In the genomic region with DNA sequence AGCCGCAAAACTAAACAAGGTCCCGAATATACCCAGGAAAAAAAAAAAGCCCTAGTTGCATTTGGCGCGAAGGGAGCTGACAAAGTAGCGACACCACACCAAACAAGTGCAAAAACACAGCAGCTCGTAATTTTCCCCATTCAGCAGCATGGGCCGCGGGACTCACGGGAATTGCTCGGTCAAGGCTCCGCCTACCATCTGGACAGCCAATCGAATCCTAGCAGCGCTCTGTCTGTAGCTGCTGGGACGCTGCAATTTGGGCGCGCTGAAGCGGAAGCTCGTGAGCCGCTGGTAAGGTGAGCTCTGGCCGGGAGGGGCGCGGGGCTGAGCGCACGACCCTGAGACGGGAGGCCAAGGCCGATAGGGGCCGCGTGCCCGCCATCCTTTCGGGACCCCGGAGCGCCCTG, we compare ENCODE assay signal across 8 mouse cellular contexts. TPM values are rescaled to one million over a fixed set of nuclear protein-coding genes. Genes with fewer than 3 reads are reported as not detected.
DNase-seq lines count a peak whose midpoint lies in the region; ATAC-seq and TF ChIP-seq lines count a peak whose summit lies in the region.

A gene (plus strand): TSS at position 231 of the 407 bp plus-strand sequence.

- WGBS in forebrain, embryonic 10.5 days: under 1% methylated on average over 32 of the region's 32 CpGs
- WGBS in heart, embryonic 15.5 days: under 1% methylated on average over 32 of the region's 32 CpGs
- WGBS in liver, embryonic 14.5 days (ENCODE audit: insufficient replicate concordance): 0% methylated on average over 32 of the region's 32 CpGs
- under 1% methylated on average over 32 of the region's 32 CpGs for WGBS in neural tube, embryonic 11.5 days
- under 1% methylated on average over 32 of the region's 32 CpGs for WGBS in stomach, postnatal 0 days

- peak; percentile 41 for TF ChIP-seq CTCF in liver, embryonic 14.5 days (IDR thresholded peaks at IDR 0.05; ENCODE audit: low read depth)
- TF ChIP-seq CTCF in stomach, postnatal 0 days (IDR thresholded peaks at IDR 0.05; ENCODE audit: low read depth): peak; percentile 32

- no peaks in the 10 kb centered on the region for H3K27me3 ChIP-seq in forebrain, embryonic 10.5 days (ENCODE audit: poor library complexity, severe bottlenecking)
- no peaks in the 10 kb centered on the region for H3K27me3 ChIP-seq in heart, embryonic 15.5 days
- H3K27me3 ChIP-seq in liver, embryonic 14.5 days (ENCODE audit: control insufficient read depth, insufficient read depth, low read length): no peaks in the 10 kb centered on the region
- no peaks in the 10 kb centered on the region for H3K27me3 ChIP-seq in neural tube, embryonic 11.5 days (ENCODE audit: control insufficient read depth, insufficient read depth, low read length)
- H3K27me3 ChIP-seq in stomach, postnatal 0 days (ENCODE audit: control insufficient read depth, insufficient read depth, low read length): no peaks in the 10 kb centered on the region

- H3K4me1 ChIP-seq in forebrain, embryonic 10.5 days: peaks cover 14% of the 10 kb centered on the region
- H3K4me1 ChIP-seq in heart, embryonic 15.5 days (replicated peaks): peaks cover 13% of the 10 kb centered on the region
- peaks cover 0 to 6% of the 10 kb centered on the region in 2 experiments; a peak in 2 of 4 replicates for H3K4me1 ChIP-seq in liver, embryonic 14.5 days (replicated peaks; ENCODE audit: control insufficient read depth in 2 of 2, insufficient read depth in 2 of 2, low read length in 1 of 2)
- peaks cover 4% of the 10 kb centered on the region; the same call in 1 of the 2 replicates for H3K4me1 ChIP-seq in neural tube, embryonic 11.5 days (ENCODE audit: control insufficient read depth, insufficient read depth, low read length)
- no peaks in the 10 kb centered on the region for H3K4me1 ChIP-seq in stomach, postnatal 0 days (replicated peaks; ENCODE audit: control insufficient read depth, insufficient read depth)

- peak; percentile 99 for ATAC-seq in heart, embryonic 15.5 days (replicated peaks; ENCODE audit: insufficient number of reproducible peaks, insufficient read depth, low FRiP score, low read depth)
- peak; percentile 99 for ATAC-seq in liver, embryonic 14.5 days (ENCODE audit: insufficient read depth)
- ATAC-seq in neural tube, embryonic 11.5 days (ENCODE audit: insufficient read depth, low FRiP score, low TSS enrichment): peak; percentile 100
- peak; percentile 98 for ATAC-seq in stomach, postnatal 0 days (ENCODE audit: low FRiP score, low TSS enrichment)

- H3K4me3 ChIP-seq in forebrain, embryonic 10.5 days: peak within 1 kb of the TSS; percentile 65
- H3K4me3 ChIP-seq in heart, embryonic 15.5 days: peak within 1 kb of the TSS; percentile 91
- peak within 1 kb of the TSS; percentile 70 to 86 for H3K4me3 ChIP-seq in liver, embryonic 14.5 days (ENCODE audit: insufficient read depth in 1 of 2, low read depth in 2 of 2, low read length in 2 of 2)
- peak within 1 kb of the TSS; percentile 64 for H3K4me3 ChIP-seq in neural tube, embryonic 11.5 days (ENCODE audit: low read depth, low read length)
- peak within 1 kb of the TSS; percentile 66 for H3K4me3 ChIP-seq in stomach, postnatal 0 days (ENCODE audit: low read depth, low read length)

- TF ChIP-seq EP300 in liver, embryonic 14.5 days (IDR thresholded peaks at IDR 0.05; ENCODE audit: low read depth): no peak
- TF ChIP-seq EP300 in stomach, postnatal 0 days (optimal IDR thresholded peaks at IDR 0.05): no peak

- H3K27ac ChIP-seq in forebrain, embryonic 10.5 days: peak within 1 kb of the TSS; percentile 90
- H3K27ac ChIP-seq in heart, embryonic 15.5 days: peak within 1 kb of the TSS; percentile 82
- peak within 1 kb of the TSS; percentile 45 for H3K27ac ChIP-seq in liver, embryonic 14.5 days
- H3K27ac ChIP-seq in neural tube, embryonic 11.5 days (ENCODE audit: low read depth, low read length): no peak within 1 kb of the TSS
- H3K27ac ChIP-seq in stomach, postnatal 0 days (replicated peaks): peak within 1 kb of the TSS; percentile 53; the same call in 1 of the 2 replicates

- peaks cover 13% of the 10 kb centered on the region for H3K36me3 ChIP-seq in forebrain, embryonic 10.5 days (replicated peaks)
- H3K36me3 ChIP-seq in heart, embryonic 15.5 days: peaks cover 14% of the 10 kb centered on the region
- H3K36me3 ChIP-seq in liver, embryonic 14.5 days (replicated peaks; ENCODE audit: control insufficient read depth, insufficient read depth, low read depth): no peaks in the 10 kb centered on the region; the same call in none of the 2 replicates
- H3K36me3 ChIP-seq in neural tube, embryonic 11.5 days (ENCODE audit: control insufficient read depth, insufficient read depth, low read length): no peaks in the 10 kb centered on the region
- peaks cover 6% of the 10 kb centered on the region; the same call in 1 of the 2 replicates for H3K36me3 ChIP-seq in stomach, postnatal 0 days (ENCODE audit: control insufficient read depth, insufficient read depth, low read length)

- H3K4me2 ChIP-seq in heart, embryonic 15.5 days: peak within 1 kb of the TSS; percentile 74
- H3K4me2 ChIP-seq in liver, embryonic 14.5 days (ENCODE audit: low read depth): peak within 1 kb of the TSS; percentile 94
- peak within 1 kb of the TSS; percentile 59 for H3K4me2 ChIP-seq in neural tube, embryonic 11.5 days (ENCODE audit: low read depth)
- H3K4me2 ChIP-seq in stomach, postnatal 0 days (replicated peaks; ENCODE audit: low read depth): peak within 1 kb of the TSS; percentile 64

- no peaks in the 10 kb centered on the region for H3K9me3 ChIP-seq in forebrain, embryonic 10.5 days
- H3K9me3 ChIP-seq in heart, embryonic 15.5 days (replicated peaks): no peaks in the 10 kb centered on the region
- H3K9me3 ChIP-seq in liver, embryonic 14.5 days (ENCODE audit: control insufficient read depth, low read length): no peaks in the 10 kb centered on the region
- no peaks in the 10 kb centered on the region for H3K9me3 ChIP-seq in neural tube, embryonic 11.5 days (ENCODE audit: control insufficient read depth, low read length)
- no peaks in the 10 kb centered on the region for H3K9me3 ChIP-seq in stomach, postnatal 0 days (ENCODE audit: control insufficient read depth, low read length)

- peak within 1 kb of the TSS; percentile 72 for H3K9ac ChIP-seq in heart, embryonic 15.5 days
- H3K9ac ChIP-seq in liver, embryonic 14.5 days (replicated peaks): peak within 1 kb of the TSS; percentile 85
- peak within 1 kb of the TSS; percentile 81 for H3K9ac ChIP-seq in neural tube, embryonic 11.5 days (ENCODE audit: low read length)
- H3K9ac ChIP-seq in stomach, postnatal 0 days (ENCODE audit: low read length): peak within 1 kb of the TSS; percentile 68

- DNase-seq in CD8-positive naive resting alpha-beta T cell, adult 2 months (ENCODE audit: low read depth in 2 of 2, low spot score in 2 of 2): peak; percentile 76 to 78
- DNase-seq in c-Kit-positive CD71-negative TER-119-negative erythroid progenitor cells, embryonic 14.5 days (ENCODE audit: low read depth): peak; percentile 89
- DNase-seq in forebrain, embryonic 10.5 days (ENCODE audit: extremely low spot score, low spot score): peak; percentile 93
- peak; percentile 94 to 97 for DNase-seq in kidney, postnatal 25 days
- DNase-seq in liver, embryonic 14.5 days (ENCODE audit: low read depth in 3 of 3, low spot score in 3 of 3): peak; percentile 88 to 91 (median 89)
- DNase-seq in neural tube, embryonic 11.5 days (ENCODE audit: low spot score): peak; percentile 93
- DNase-seq in stomach, postnatal 0 days (ENCODE audit: low spot score): peak; percentile 91

RNA-seq across cellular contexts. Expression of the gene that starts here (rescaled TPM):
- 15.3 and 16.9 TPM in 2 replicates for polyA plus RNA-seq in forebrain, embryonic 10.5 days (2016; fragmentation: Nextera tagmentation; extraction: Ambion mirVana)
- polyA plus RNA-seq in heart, embryonic 15.5 days (2015; fragmentation: Nextera tagmentation; extraction: Ambion mirVana): 42.0 and 44.0 TPM in 2 replicates
- 15.3 and 25.1 TPM in 2 replicates for polyA plus RNA-seq in liver, embryonic 14.5 days (2012; rRNA removed)
- 63.7 and 65.1 TPM in 2 replicates for polyA plus RNA-seq in liver, embryonic 14.5 days (2014; fragmentation: Nextera tagmentation; extraction: Ambion mirVana)
- 19.8 and 20.0 TPM in 2 replicates for polyA plus RNA-seq in neural tube, embryonic 11.5 days (2014; fragmentation: Nextera tagmentation; extraction: Ambion mirVana)
- 46.2 and 47.8 TPM in 2 replicates for polyA plus RNA-seq in stomach, postnatal 0 days (2015; fragmentation: Nextera tagmentation; extraction: Ambion mirVana)
